Mouse (Mus musculus) spleen, adult 18-20 months (tissue): Measurements from ENCODE around the gene Megf9.

Experiments used
- DNase-seq, 2 experiments: peaks; one replicate each; pipeline ENCODE4 v3.0.0; 2022; ENCODE audit warnings: mixed read lengths in 2 of 2

Gene Megf9

DNA sequence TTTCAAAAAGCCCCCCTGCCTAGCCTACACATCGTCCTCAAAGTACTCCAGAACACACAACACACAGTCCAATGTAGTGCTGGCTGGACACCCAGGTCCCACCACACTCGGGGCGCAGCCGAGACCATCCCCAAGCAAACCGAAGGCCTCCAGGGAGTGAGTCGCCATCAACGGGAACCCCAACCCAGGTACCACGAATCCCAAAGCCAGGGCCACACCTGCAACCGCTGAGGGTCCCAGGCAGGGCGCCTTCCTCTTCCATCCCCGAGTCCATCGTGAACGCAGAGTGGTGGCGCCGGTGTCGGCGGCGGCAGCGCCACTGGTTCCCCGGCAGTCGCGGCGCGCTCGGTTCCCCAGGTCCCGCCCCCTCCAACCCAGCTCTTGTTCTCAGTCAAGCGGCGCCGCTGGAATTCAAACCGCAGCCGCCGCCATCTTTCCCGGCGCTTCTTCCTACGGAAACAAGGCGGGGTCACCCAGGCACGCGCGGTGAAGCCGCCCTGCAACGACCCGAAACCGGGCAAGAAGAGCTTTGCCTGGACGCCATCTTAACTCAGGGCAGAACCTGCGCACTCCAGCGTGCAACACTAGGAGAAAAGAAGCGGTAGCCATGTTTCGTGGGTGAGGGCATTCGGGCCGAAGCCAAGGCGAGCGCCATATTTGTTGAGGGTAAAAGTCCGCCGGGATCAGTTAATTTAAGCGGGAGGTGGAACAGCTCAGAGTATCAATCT, 124.6 kb downstream of the Megf9 start, which contains the start of gene Cdk5rap2:
Gene Cdk5rap2, minus strand, starts transcription at position 450 of the 728 bp plus-strand sequence.
- DNase-seq, result peak; percentile 89 to 90

- no peak for DNase-seq
Observed at GRCm38 (mm10) chr4:70409456-70409855, 125.3 kb downstream of the Megf9 start.

- DNase-seq, result no peak
Observed at GRCm38 (mm10) chr4:70402109-70402819, 132.5 kb downstream of the Megf9 start.

GRCm38 (mm10) chr4:70399476-70399875, 135.3 kb downstream of the Megf9 start:
- DNase-seq, result no peak

DNA sequence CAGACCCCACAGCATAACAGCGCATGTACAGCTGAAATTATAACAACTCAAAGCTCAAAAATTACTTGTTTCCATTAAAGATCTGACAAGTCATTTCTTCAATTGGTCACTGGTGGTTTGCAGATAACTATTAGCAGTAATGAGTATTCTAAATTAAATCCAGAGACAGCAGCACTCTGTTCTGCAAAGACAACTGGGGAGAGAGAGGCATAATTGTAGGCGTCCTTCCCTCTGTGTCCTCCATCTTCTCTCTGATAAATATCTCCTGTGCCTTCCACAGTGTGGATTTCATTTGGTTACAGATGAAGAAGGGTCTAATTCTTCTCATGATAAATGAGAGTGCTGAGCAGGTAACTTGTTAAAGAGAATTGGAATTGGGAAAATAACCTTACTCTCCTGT, 135.7 kb downstream of the Megf9 start:
- no peak for DNase-seq

GRCm38 (mm10) chr4:70398088-70398487, 136.7 kb downstream of the Megf9 start:
- no peak for DNase-seq

DNA sequence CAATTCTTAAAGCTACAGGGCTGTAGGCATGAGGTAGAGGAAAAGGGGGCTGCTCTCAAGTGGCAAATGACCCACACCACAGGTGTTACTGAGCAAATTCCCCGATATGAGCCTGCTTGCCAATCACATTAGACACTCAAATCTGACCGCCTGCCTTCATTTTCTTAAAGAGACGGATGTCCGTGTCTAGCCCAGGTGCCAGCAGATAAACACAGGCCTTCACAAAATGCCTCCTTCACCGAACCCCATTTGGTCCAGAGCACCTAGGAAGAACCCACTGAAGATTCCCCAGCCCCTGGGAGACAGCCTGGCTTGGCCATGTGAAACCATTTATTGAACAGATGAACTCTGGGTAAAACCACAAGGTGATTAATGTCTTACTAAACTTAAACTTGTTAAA, 138.1 kb downstream of the Megf9 start:
- DNase-seq, result no peak

- no peak for DNase-seq
Observed at GRCm38 (mm10) chr4:70394736-70395135, 140.1 kb downstream of the Megf9 start.

- DNase-seq, result no peak
Observed at GRCm38 (mm10) chr4:70391760-70392372, 142.9 kb downstream of the Megf9 start.

DNA sequence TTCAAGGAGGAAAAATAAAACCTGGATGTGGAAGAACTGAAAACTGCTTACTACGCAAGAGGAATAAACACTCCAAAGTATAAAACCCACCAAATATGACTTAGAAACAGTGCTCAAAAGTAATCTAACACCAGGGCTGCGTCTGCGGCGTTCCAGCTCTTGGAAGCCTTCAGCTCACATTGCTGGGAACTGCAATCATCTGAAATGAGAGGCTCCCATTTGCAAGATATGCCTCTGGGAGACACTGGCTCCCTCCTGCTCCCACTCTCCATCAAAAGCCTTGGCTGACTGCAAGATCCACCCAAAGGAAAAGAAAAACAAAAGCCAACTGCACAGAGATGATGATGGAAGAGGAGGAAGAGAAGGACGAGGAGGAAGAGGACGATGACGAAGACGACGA, 143.7 kb downstream of the Megf9 start:
- no peak for DNase-seq

GRCm38 (mm10) chr4:70386206-70386605, 148.6 kb downstream of the Megf9 start:
- DNase-seq, result no peak

DNA sequence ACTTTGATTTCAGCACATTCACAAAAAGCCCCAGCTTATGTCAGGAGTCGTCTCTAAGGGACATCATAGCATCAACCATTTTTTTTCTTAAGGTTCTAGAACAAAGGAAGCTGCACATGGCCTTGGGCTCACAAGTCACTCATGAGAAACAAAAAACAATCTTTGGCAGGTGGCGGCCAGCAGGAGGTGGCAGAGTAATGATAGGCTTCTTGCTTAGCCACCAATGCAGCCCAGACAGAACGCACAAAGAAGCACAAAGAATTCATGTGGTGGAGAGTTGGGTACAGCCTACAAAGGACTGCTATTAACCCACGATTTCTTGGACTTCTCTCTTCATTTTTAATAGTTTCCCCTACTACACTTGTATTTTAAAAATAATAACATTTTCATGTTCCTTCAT, 157.4 kb downstream of the Megf9 start:
- DNase-seq, result no peak
